Mouse (Mus musculus): ENCODE results near the gene Tubgcp6. TPM values are rescaled to one million over a fixed set of nuclear protein-coding genes. Genes with fewer than 3 reads are reported as not detected.

Gene Tubgcp6
- polyA plus RNA-seq, 1 experiment from 2014 or later, result 6.2 TPM

DNA sequence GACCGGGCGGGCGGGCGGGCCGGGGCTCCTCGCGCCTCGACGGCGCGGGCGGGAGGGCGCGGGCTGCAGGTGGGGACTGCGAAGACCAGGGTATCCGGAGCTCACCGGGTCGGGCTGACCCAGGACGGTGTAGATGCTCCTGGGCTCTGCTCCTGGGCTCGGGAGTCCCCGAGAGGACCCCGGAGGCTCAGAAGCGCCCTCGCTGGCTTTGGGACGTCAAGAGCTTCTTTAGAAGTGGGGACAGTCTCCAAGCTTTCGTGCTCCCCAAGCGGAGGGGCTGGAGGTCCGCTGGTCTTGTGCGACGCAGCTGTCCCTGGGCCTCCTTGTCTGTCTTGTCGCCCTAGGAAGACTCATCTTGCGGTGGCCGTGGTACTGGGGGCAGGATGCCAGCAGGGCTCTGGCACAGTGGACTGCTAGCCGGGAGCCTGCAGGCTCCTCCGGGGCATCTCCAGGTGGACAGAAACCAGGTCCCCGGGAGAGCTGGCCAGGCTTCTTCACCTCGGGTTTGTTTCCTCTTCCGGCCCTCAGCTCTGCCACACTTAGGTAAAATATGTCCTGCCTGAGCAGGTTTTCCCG lies 46.7 kb downstream of the Tubgcp6 start:
- peak overlapping the region; percentile 88 for H3K4me3 ChIP-seq (ENCODE audit: low read depth, low read length)
- DNase-seq (ENCODE audit: low spot score), result peak; percentile 48

DNA sequence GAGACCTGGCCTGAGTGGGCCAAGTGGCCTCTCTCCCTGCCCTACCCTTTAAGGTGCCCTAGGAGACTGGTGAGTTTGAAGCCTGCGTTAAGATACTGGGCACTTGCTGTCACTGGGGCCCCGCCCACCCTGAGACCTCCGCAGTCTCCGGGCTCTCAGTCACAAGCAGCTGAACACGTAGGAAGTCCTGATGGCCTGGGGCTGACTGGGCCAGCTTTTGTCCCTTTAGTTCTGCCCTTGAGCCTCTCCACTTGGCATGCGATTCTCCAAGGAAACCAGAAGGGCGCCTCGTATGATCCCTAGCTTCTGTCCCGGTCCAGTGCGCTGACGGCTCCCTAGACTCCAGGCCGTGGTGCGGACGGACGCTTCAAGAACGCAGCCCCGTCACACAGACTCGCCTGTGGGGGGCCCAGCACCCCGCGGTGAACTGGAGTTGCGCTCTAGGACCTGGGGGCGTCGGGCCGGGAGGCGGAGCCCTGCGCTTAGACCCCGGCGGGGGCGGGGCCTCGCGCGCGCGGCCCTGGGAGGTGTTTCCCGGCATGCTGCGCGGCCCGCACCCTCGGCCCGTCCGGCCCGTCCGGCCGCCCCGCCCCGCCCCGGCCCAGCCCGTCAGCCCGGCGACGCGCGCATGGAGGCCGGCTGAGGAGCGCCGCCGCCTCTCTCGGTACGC lies 47.3 kb downstream of the Tubgcp6 start:
- Histone ChIP-seq H3K4me3 (ENCODE audit: low read depth, low read length) (peak overlapping the region; percentile 88), H3K27ac (ENCODE audit: low read length) (peak overlapping the region; percentile 91), H3K9ac (replicated peaks; ENCODE audit: low read depth) (peak overlapping the region; percentile 80), H3K9me3 (ENCODE audit: low read length) (no peaks in the 10 kb centered on the region), H3K4me1 (ENCODE audit: insufficient read depth, low read depth, low read length) (peaks cover 25% of the 10 kb centered on the region), H3K4me2 (replicated peaks; ENCODE audit: low read depth, low read length) (peak overlapping the region; percentile 74), H3K27me3 (replicated peaks; ENCODE audit: insufficient read depth, low read length) (no peaks in the 10 kb centered on the region), H3K36me3 (ENCODE audit: insufficient read depth, low read length) (0 out of 2 replicates have a peak, but pooled peaks cover under 1% of the 10 kb centered on the region)
- ATAC-seq, result peak; percentile 94
- DNase-seq (ENCODE audit: low spot score), result peak; percentile 96
- TF ChIP-seq EP300 (IDR thresholded peaks at IDR 0.05) (no peak), CTCF (IDR thresholded peaks at IDR 0.05) (peak; percentile 51)
- 3% methylated on average over 33 of the region's 59 CpGs for WGBS

More for the DNA sequence above, 46.7 kb downstream of the Tubgcp6 start:
- H3K4me2 ChIP-seq (replicated peaks; ENCODE audit: low read depth, low read length), result peak overlapping the region; percentile 74
- H3K9ac ChIP-seq (replicated peaks; ENCODE audit: low read depth), result peak overlapping the region; percentile 80
- H3K36me3 ChIP-seq (ENCODE audit: insufficient read depth, low read length), result 0 out of 2 replicates have a peak, but pooled peaks cover 5% of the 10 kb centered on the region
- WGBS, result 3% methylated on average over 27 of the region's 39 CpGs
- peaks cover 25% of the 10 kb centered on the region for H3K4me1 ChIP-seq (ENCODE audit: insufficient read depth, low read depth, low read length)
- peak overlapping the region; percentile 91 for H3K27ac ChIP-seq (ENCODE audit: low read length)
- ATAC-seq, result peak; percentile 1
- no peaks in the 10 kb centered on the region for H3K9me3 ChIP-seq (ENCODE audit: low read length)
- no peaks in the 10 kb centered on the region for H3K27me3 ChIP-seq (replicated peaks; ENCODE audit: insufficient read depth, low read length)
- no peak for TF ChIP-seq EP300 (IDR thresholded peaks at IDR 0.05)
- no peak; the same call in 1 of the 2 replicates for TF ChIP-seq CTCF (IDR thresholded peaks at IDR 0.05)

DNA sequence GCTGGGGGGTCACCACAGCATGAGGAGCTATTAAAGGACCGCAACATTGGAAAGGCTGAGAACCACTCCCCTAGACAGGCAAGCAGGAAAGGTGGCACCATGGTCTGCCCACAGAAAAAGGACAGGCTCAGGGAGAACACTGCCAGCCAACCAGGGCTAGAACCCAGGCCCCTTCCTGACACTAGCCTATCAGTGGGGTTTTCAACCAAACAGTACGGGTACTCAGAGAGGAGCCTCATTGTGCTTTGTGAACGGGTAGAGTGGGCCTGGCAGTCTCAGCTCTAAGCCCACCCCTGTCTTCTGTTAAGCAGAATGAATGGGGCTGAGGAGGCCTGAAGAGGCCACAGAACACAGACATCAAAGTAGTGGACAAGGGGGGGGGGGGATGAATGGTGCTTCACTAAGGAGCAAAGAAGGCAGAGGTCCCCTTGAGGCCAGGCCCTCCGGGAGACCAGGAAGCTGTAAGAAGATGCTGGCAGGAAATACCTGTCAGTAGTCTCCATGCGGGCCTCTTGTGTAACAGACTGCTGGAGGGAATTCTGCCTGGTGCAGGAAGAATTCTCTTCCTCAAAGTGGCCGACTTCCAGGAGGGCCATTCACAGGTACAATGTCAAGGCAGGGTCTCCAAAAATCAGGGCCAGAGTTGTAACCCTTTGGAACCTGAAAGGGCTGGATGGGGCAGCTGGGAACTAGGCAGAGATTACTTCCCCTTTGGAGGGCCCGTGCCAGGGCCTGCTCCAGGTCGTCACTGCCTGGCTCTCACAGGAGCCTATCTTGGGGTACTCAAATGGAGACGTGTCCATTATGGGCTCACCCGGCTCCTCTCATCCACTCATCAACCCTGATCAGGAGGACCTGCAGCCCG lies 48.1 kb downstream of the Tubgcp6 start, which contains the start of gene Trabd:
Gene Trabd, plus strand, starts transcription at position 512 of the 865 bp plus-strand sequence.
- Histone ChIP-seq H3K4me3 (ENCODE audit: low read depth, low read length) (peak within 1 kb of the TSS; percentile 88), H3K9me3 (ENCODE audit: low read length) (no peaks in the 10 kb centered on the region), H3K27ac (ENCODE audit: low read length) (peak within 1 kb of the TSS; percentile 91), H3K36me3 (ENCODE audit: insufficient read depth, low read length) (no peaks in the 10 kb centered on the region), H3K4me2 (replicated peaks; ENCODE audit: low read depth, low read length) (peak within 1 kb of the TSS; percentile 74), H3K4me1 (ENCODE audit: insufficient read depth, low read depth, low read length) (peaks cover 25% of the 10 kb centered on the region), H3K9ac (replicated peaks; ENCODE audit: low read depth) (peak within 1 kb of the TSS; percentile 80), H3K27me3 (replicated peaks; ENCODE audit: insufficient read depth, low read length) (no peaks in the 10 kb centered on the region)
- no peak for TF ChIP-seq CTCF (IDR thresholded peaks at IDR 0.05)
- no peak for TF ChIP-seq EP300 (IDR thresholded peaks at IDR 0.05)
- DNase-seq (ENCODE audit: low spot score) (peak; percentile 26), ATAC-seq (no peak)
- WGBS, result 13% methylated on average over 11 of the region's 11 CpGs

DNA sequence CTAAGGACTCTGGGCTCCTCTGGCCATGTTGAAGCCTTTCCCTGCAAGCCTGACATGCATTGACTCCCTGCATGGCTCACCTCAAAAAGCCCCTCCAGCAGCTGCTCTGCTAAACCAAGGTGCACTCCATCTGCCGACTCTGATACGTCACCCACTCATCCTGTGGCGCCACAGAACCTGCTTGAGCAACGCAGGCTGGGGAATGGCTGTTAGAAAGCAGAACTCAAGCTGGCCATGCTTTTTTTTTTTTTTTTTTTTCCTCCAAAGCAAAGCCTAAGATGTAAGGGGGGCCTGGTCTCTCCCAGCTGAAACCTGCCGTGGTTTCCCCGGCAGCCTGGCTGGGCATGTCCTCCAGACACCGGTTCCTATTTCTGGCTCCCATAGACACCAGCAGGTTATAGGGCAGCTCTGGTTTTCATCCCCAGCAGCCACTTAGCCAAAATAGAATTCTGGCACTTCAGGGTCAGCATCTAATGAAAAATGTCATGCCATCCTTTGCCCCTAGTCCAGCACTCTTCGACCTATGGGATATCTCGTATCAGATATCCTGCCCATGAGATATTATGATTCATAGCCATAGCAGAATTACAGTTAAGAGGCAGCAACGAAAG lies 48.8 kb downstream of the Tubgcp6 start:
- Histone ChIP-seq H3K27ac (ENCODE audit: low read length) (no peak overlapping the region), H3K36me3 (ENCODE audit: insufficient read depth, low read length) (no peaks in the 10 kb centered on the region), H3K4me2 (replicated peaks; ENCODE audit: low read depth, low read length) (no peak overlapping the region), H3K4me3 (ENCODE audit: low read depth, low read length) (no peak overlapping the region), H3K9ac (replicated peaks; ENCODE audit: low read depth) (no peak overlapping the region), H3K9me3 (ENCODE audit: low read length) (no peaks in the 10 kb centered on the region), H3K27me3 (replicated peaks; ENCODE audit: insufficient read depth, low read length) (no peaks in the 10 kb centered on the region), H3K4me1 (ENCODE audit: insufficient read depth, low read depth, low read length) (peaks cover 25% of the 10 kb centered on the region)
- whole genome bisulfite sequencing, result 64% methylated on average over 10 of the region's 10 CpGs
- DNase-seq (ENCODE audit: low spot score), result no peak
- no peak for ATAC-seq
- TF ChIP-seq CTCF (IDR thresholded peaks at IDR 0.05) (no peak), EP300 (IDR thresholded peaks at IDR 0.05) (no peak)

DNA sequence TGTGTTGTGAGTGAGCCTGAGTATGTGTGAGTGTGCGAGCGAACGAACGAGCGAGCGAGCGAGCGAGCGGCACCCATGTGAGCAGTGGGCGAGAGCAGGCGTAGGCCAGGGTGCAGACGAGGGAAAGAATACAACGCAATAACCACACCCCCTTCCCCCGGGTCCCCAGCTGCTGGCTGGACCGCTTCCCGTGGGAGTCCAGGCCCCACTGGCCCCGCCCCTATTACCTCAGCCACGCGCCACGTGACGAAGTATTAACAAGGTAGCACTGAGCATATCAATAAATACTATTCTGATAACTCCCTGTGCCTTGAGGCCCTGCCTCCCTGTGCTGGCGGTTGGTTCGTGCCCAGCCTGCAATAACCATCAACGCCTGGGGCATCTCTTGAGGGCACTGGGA lies 52.3 kb downstream of the Tubgcp6 start:
- peaks cover 4% of the 10 kb centered on the region; the same call in 1 of the 2 replicates for H3K27me3 ChIP-seq (replicated peaks; ENCODE audit: insufficient read depth, low read length)
- no peak overlapping the region for H3K4me2 ChIP-seq (replicated peaks; ENCODE audit: low read depth, low read length)
- no peaks in the 10 kb centered on the region for H3K36me3 ChIP-seq (ENCODE audit: insufficient read depth, low read length)
- no peak overlapping the region for H3K4me3 ChIP-seq (ENCODE audit: low read depth, low read length)
- no peak overlapping the region for H3K9ac ChIP-seq (replicated peaks; ENCODE audit: low read depth)
- DNase-seq (ENCODE audit: low spot score) (no peak), ATAC-seq (no peak)
- H3K27ac ChIP-seq (ENCODE audit: low read length), result no peak overlapping the region
- 64% methylated on average over 24 of the region's 24 CpGs for WGBS
- H3K4me1 ChIP-seq (ENCODE audit: insufficient read depth, low read depth, low read length), result peaks cover 8% of the 10 kb centered on the region
- no peaks in the 10 kb centered on the region for H3K9me3 ChIP-seq (ENCODE audit: low read length)
- TF ChIP-seq EP300 (IDR thresholded peaks at IDR 0.05) (no peak), CTCF (IDR thresholded peaks at IDR 0.05) (no peak)
